Mouse (Mus musculus): Measurements from ENCODE around the gene Jag2.

The Jag2 gene

GRCm38 (mm10) chr12:112941156-112941775 is 11.7 kb upstream of the Jag2 start:
- peak; percentile 50 for DNase-seq (ENCODE audit: low spot score)

- DNase-seq (ENCODE audit: low spot score) = no peak
Observed at GRCm38 (mm10) chr12:112940710-112941109, 11.1 kb upstream of the Jag2 start.

DNA sequence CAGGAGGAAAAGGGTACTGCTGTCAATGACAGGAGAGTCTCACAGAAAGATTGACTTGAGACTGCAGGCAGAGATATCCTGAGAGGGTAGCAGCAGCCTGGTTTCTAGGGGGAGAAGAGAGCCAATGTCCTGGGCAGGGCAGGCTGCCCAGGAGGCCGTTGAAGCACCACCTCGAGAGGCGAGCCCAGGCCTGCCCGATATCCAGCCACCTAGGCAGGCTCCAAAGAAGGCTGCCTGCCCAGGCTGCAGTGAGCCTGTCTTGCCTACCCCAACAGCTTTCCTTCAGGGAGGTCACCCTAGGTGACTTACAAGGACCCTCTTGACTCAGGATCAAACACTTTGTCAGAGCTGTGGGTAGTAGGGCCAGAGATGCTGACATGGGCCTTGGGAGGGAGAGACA is 10.7 kb upstream of the Jag2 start:
- no peak for DNase-seq (ENCODE audit: low spot score)

- DNase-seq (ENCODE audit: low spot score) = no peak
Observed at GRCm38 (mm10) chr12:112938873-112939565, 9.4 kb upstream of the Jag2 start.

GRCm38 (mm10) chr12:112938366-112938765 is 8.8 kb upstream of the Jag2 start:
- DNase-seq (ENCODE audit: low spot score) = no peak

DNA sequence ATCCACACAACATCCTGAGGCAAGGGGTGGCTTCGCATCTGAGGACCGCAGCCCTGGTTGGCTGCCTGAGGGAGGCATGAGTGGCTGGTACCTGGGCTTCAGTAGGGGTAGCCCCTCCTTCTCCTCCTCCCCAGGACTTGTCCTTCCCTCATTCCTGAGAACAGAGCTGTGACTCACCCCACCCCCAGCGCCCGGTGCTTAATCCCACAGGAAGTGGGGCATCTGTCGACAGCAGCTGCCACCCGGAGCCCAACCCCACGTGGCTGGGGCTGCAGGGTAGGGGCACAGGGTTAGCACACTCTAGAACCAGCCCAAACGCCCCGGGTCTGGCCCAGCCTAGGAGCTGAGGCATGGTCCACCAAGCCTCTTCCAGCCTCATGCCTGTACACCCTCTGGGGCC is 8.3 kb upstream of the Jag2 start:
- no peak for DNase-seq (ENCODE audit: low spot score)

DNA sequence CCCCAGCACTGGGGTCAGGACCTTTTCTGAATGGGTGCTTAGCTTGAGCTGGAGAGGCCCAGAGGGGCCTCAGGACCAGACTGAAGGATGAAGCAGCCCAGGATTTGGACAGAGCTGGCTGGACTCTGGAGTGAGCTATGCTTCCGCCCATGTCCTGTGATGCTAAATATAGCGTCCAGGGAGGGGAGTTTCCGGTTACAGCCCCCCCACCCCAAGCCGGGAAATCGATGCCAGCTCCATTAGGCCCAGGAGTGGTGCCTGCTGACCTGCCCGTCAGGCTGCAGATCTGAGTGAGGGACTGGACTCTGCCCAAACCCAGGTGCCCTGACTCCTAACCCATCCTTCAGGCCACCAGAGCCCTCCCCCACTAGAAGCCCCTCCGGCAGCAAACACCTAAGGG is 3.1 kb upstream of the Jag2 start:
- DNase-seq (ENCODE audit: low spot score) = no peak

GRCm38 (mm10) chr12:112928401-112929241 is 955 bp downstream of the Jag2 start:
- DNase-seq (ENCODE audit: low spot score) = peak; percentile 33

DNA sequence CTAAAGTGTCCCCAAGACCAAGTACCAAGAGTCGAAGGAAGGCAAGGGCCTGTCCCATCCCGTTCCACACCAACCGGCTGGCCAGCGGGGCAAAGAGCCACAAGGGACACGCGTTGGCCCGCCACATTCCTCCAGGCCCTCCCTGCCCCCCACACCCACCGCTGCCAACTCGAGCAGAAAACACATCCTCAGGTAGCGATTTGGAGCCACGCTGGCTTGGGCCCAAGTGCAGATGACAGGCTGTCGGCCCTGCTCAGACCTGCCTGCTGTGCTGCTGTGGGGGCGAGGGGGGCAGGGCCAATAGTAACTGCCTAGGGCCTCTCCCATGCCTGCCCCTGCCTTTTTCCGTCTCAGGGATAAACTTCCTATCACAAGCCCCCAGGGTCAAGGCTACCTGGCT is 2.3 kb downstream of the Jag2 start:
- no peak for DNase-seq (ENCODE audit: low spot score)

DNA sequence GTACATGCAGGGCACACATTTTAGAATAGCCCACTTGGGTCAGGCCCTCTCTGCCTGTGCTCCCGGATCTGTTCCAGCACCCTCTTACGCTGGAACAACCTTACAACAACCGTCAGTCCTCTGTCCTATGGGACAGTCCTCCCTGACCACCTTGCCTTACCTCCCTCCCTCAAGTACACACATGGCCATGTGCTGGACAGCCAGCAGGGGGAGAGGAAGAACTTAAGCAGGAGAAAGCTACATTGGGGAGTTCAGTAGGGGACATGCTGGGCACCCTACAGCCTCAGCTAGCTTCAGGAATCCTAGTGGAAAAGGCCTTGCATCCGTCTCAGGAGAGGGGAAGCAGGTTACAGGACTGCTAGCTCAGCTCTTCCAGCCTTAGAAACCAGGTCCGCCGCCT is 3.6 kb downstream of the Jag2 start:
- no peak for DNase-seq (ENCODE audit: low spot score)

- no peak for DNase-seq (ENCODE audit: low spot score)
Observed at GRCm38 (mm10) chr12:112922541-112922940, 7.0 kb downstream of the Jag2 start.

- no peak for DNase-seq (ENCODE audit: low spot score)
Observed at GRCm38 (mm10) chr12:112921518-112921917, 8.1 kb downstream of the Jag2 start.

GRCm38 (mm10) chr12:112917906-112918305 is 11.7 kb downstream of the Jag2 start:
- no peak for DNase-seq (ENCODE audit: low spot score)

DNA sequence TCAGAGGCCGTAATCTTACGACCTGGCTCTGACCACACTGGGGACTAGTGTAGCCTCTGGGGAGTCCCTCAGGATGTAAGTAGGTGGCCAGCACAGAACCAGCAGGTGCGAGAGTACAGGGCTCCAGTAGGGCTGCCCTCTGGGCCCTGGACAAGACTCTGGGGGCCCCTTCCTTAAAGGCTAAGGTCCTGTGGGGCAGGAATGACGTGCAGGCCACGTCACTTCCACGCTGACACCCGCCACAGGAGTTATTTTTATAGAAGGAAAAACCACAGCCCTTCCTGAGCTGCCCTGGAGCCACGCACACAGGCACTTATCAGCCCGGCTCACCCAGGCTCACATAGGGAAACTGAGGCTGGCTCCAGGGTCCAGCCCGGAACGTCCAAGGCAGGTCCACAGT is 12.1 kb downstream of the Jag2 start:
- DNase-seq (ENCODE audit: low spot score) = no peak

GRCm38 (mm10) chr12:112916698-112917400 is 12.7 kb downstream of the Jag2 start:
- no peak for DNase-seq (ENCODE audit: low spot score)

DNA sequence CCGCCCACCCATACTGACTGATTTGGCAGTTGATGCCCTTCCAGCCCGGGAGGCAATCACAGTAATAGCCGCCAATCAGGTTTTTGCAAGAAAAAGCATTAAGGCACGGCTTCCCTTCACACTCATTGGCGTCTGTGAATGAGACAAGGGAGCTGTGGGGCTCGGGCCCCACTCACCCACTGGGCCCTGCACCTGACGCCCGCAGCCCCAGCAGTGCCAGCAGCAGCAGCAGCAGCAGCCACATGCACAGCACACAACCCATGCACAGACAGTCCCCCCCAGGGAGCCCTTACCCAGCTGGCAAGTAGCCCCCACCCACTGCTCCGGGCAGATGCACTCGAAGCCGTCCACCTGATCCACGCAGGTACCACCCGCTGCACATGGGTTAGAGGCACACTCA is 14.0 kb downstream of the Jag2 start:
- DNase-seq (ENCODE audit: low spot score) = no peak

GRCm38 (mm10) chr12:112914527-112914926 is 15.0 kb downstream of the Jag2 start:
- no peak for DNase-seq (ENCODE audit: low spot score)

DNA sequence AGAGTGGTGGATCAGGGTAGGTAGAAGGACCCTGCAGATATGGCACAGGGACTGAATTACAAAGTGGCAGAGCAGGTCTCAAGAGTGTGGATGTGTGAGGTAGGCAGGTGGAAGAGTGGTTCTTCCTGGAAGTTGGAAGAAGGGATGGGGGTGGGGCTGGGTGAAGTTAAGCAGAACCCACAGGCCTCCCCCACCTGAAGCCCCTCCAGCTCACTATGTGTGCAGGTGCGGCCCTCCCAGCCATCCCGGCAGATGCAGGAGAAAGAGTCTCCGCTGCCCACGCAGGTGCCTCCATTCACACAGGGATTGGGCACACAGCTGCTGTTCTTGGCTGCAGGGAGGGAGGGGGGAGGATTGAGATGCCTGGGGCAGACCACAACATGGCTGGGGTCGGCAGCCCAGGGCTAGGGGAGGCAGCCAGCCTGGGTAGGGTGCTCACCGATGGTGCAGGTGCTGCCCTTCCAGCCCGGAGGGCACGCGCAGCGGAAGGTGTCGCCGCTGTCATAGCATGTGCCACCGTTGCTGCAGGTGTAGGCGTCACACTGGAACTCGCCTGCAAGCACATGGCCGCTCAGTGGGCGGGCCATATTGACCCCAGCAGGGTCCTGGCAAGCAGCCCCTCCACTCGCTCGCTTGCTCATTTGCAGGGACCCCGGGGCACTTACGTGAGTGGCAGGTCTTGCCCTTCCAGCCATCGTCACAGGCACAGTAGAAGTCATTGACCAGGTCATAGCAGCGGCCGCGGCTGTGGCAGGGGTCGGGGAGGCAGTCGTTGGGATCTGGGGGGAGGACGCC is 16.4 kb downstream of the Jag2 start:
- no peak for DNase-seq (ENCODE audit: low spot score)

DNA sequence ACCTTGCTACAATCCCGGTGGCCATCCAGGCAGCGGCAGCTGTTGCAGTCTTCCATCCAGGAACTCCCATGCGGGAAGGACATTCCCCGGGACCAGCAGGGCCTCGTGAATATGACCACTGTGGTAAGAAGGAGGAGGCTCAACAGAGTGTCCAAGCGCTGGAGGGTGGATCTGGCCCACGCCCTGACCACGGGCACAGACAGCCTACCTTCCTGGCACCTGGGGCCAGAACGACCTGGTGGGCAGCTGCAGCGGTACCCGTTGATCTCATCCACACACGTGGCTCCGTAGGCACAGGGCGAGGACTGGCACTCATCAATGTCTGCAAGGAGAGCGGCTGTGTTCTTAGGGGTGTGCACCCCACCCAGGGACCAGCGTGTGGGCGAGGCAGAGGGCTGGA is 17.9 kb downstream of the Jag2 start:
- DNase-seq (ENCODE audit: low spot score) = no peak

- no peak for DNase-seq (ENCODE audit: low spot score)
Observed at GRCm38 (mm10) chr12:112908991-112909390, 20.6 kb downstream of the Jag2 start.

DNA sequence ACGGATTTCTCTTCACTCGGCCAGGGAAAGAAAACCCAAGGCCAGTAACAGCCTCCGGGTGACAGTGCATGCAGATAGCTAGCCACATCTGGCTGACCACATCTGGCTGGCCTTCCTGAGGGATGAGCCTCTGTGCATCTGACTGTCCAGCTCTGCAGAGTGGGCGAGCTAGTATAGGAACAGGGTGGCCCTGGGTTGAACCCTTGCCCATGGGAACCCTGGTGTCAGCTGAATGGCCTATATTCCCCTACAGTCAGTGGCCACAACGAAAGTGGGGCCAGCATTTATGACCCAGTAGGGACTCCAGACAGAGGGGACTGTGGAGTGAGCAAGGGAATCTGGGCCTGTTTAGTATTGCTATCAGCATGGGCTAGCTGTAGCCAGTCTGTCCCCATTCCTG is 24.6 kb downstream of the Jag2 start:
- no peak for DNase-seq (ENCODE audit: low spot score)

DNA sequence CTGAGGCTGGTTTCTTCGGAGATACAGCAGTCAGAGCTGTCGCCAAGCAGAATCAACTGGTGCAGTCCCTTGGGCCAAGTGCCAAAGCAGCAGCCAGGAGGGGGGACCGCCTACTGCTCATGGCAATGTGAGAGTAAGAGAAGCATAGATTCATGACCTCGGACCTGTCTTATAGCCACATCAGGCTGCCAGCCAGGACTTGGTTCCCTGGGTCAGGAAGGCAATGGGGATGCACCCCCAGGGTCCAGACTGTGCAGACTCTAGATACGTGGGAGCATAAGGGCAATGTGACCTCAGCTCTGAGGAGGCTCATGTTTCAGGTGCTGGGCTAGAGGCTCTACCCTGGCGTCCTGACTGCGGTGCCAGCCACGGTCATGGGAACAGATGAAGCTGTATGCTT is 25.6 kb downstream of the Jag2 start:
- DNase-seq (ENCODE audit: low spot score) = peak; percentile 59
